In genomic region chr2:153568541-153568940, GRCm38 (mm10) we compare ENCODE assay signal across 20 mouse cellular contexts. TPM values are rescaled to one million over a fixed set of nuclear protein-coding genes. Genes with fewer than 3 reads are reported as not detected.
DNase-seq lines count a peak whose midpoint lies in the region; ATAC-seq and TF ChIP-seq lines count a peak whose summit lies in the region.
"Had no signal": no experiment of that assay in that cellular context is flagged by ENCODE, and none has a peak within 500 bp of the region (broad histone marks: within the 10 kb centered on the region; RNA-seq: fewer than 3 reads in every experiment).

No protein-coding gene starts in this region.

- H3K4me1 ChIP-seq in heart, embryonic 12.5 days (replicated peaks) = peaks cover 7% of the 10 kb centered on the region
- peaks cover 33% of the 10 kb centered on the region for H3K4me1 ChIP-seq in G1E (ENCODE audit: insufficient read depth, low read depth, low read length)
- H3K4me1 ChIP-seq in liver, embryonic 13.5 days (replicated peaks) = peaks cover 76% of the 10 kb centered on the region
- H3K4me1 ChIP-seq in hindbrain, postnatal 0 days (ENCODE audit: insufficient read depth, low read length) = no peaks in the 10 kb centered on the region
- H3K4me1 ChIP-seq: embryonic facial prominence, embryonic 13.5 days; forebrain, embryonic 12.5 days; hindbrain, embryonic 12.5 days; kidney, embryonic 15.5 days; limb, embryonic 10.5 days; midbrain, embryonic 13.5 days; neural tube, embryonic 13.5 days had no signal

- no peak overlapping the region for H3K9ac ChIP-seq in heart, embryonic 12.5 days
- peak overlapping the region; percentile 64 for H3K9ac ChIP-seq in liver, embryonic 13.5 days
- H3K9ac ChIP-seq in hindbrain, postnatal 0 days (replicated peaks; ENCODE audit: low read length) = no peak overlapping the region
- H3K9ac ChIP-seq: embryonic facial prominence, embryonic 13.5 days; forebrain, embryonic 12.5 days; heart, embryonic 15.5 days; hindbrain, embryonic 12.5 days; kidney, embryonic 15.5 days; midbrain, embryonic 13.5 days; neural tube, embryonic 13.5 days had no signal

- ATAC-seq in heart, embryonic 12.5 days (ENCODE audit: insufficient number of reproducible peaks, low FRiP score) = peak; percentile 46; the same call in 1 of the 2 replicates
- ATAC-seq in G1E (ENCODE audit: extremely low read depth, insufficient number of reproducible peaks, low FRiP score, poor library complexity, severe bottlenecking) = peak; percentile 8; the same call in 1 of the 2 replicates
- ATAC-seq in common myeloid progenitor, adult 5-6 weeks (replicated peaks; ENCODE audit: low read depth, poor library complexity, severe bottlenecking) = peak; percentile 84
- ATAC-seq in liver, embryonic 13.5 days (ENCODE audit: low read depth) = peak; percentile 96
- no peak for ATAC-seq in frontal cortex, adult (ENCODE audit: low TSS enrichment)
- ATAC-seq in hindbrain, postnatal 0 days = no peak
- ATAC-seq: midbrain, embryonic 13.5 days had no signal

- no peak for TF ChIP-seq CTCF in G1E (IDR thresholded peaks at IDR 0.05; ENCODE audit: low read depth, low read length)
- TF ChIP-seq CTCF in hindbrain, postnatal 0 days (IDR thresholded peaks at IDR 0.05; ENCODE audit: low read depth) = no peak

- H3K27ac ChIP-seq in heart, embryonic 12.5 days (ENCODE audit: poor library complexity, severe bottlenecking) = peak overlapping the region; percentile 28; the same call in 1 of the 2 replicates
- H3K27ac ChIP-seq in liver, embryonic 13.5 days = peak overlapping the region; percentile 92
- no peak overlapping the region for H3K27ac ChIP-seq in hindbrain, postnatal 0 days
- H3K27ac ChIP-seq: embryonic facial prominence, embryonic 13.5 days; forebrain, embryonic 12.5 days; heart, embryonic 15.5 days; hindbrain, embryonic 12.5 days; kidney, embryonic 15.5 days; limb, embryonic 10.5 days; midbrain, embryonic 13.5 days; neural tube, embryonic 13.5 days had no signal

- H3K36me3 ChIP-seq in heart, embryonic 12.5 days = no peaks in the 10 kb centered on the region
- no peaks in the 10 kb centered on the region for H3K36me3 ChIP-seq in G1E (replicated peaks)
- no peaks in the 10 kb centered on the region for H3K36me3 ChIP-seq in liver, embryonic 13.5 days
- H3K36me3 ChIP-seq in hindbrain, postnatal 0 days (ENCODE audit: insufficient read depth, low read length) = no peaks in the 10 kb centered on the region
- H3K36me3 ChIP-seq: embryonic facial prominence, embryonic 13.5 days; forebrain, embryonic 12.5 days; heart, embryonic 15.5 days; hindbrain, embryonic 12.5 days; kidney, embryonic 15.5 days; limb, embryonic 10.5 days; midbrain, embryonic 13.5 days; neural tube, embryonic 13.5 days had no signal

- H3K9me3 ChIP-seq in heart, embryonic 12.5 days (replicated peaks) = peaks cover 4% of the 10 kb centered on the region; the same call in 1 of the 2 replicates
- no peaks in the 10 kb centered on the region for H3K9me3 ChIP-seq in G1E (replicated peaks)
- H3K9me3 ChIP-seq in liver, embryonic 13.5 days (replicated peaks) = no peaks in the 10 kb centered on the region
- H3K9me3 ChIP-seq in hindbrain, postnatal 0 days (ENCODE audit: low read length) = no peaks in the 10 kb centered on the region
- H3K9me3 ChIP-seq: embryonic facial prominence, embryonic 13.5 days; forebrain, embryonic 12.5 days; heart, embryonic 15.5 days; hindbrain, embryonic 12.5 days; kidney, embryonic 15.5 days; limb, embryonic 10.5 days; midbrain, embryonic 13.5 days; neural tube, embryonic 13.5 days had no signal

- WGBS in heart, embryonic 12.5 days = 78% methylated on average over 6 of the region's 6 CpGs
- 22% methylated on average over 6 of the region's 6 CpGs for WGBS in liver, embryonic 13.5 days (ENCODE audit: insufficient replicate concordance)
- WGBS in hindbrain, postnatal 0 days = 96% methylated on average over 6 of the region's 6 CpGs

- H3K4me2 ChIP-seq in heart, embryonic 12.5 days = no peak overlapping the region
- peak overlapping the region; percentile 57 for H3K4me2 ChIP-seq in liver, embryonic 13.5 days
- no peak overlapping the region for H3K4me2 ChIP-seq in hindbrain, postnatal 0 days (ENCODE audit: low read depth, low read length)
- H3K4me2 ChIP-seq: embryonic facial prominence, embryonic 13.5 days; forebrain, embryonic 12.5 days; heart, embryonic 15.5 days; hindbrain, embryonic 12.5 days; kidney, embryonic 15.5 days; midbrain, embryonic 13.5 days; neural tube, embryonic 13.5 days had no signal

- no peaks in the 10 kb centered on the region for H3K27me3 ChIP-seq in heart, embryonic 12.5 days (replicated peaks)
- H3K27me3 ChIP-seq in G1E (ENCODE audit: insufficient read depth, low read length) = peaks cover 34% of the 10 kb centered on the region
- no peaks in the 10 kb centered on the region for H3K27me3 ChIP-seq in liver, embryonic 13.5 days
- H3K27me3 ChIP-seq in hindbrain, postnatal 0 days (ENCODE audit: insufficient read depth, low read length) = no peaks in the 10 kb centered on the region
- H3K27me3 ChIP-seq: embryonic facial prominence, embryonic 13.5 days; forebrain, embryonic 12.5 days; heart, embryonic 15.5 days; hindbrain, embryonic 12.5 days; kidney, embryonic 15.5 days; midbrain, embryonic 13.5 days; neural tube, embryonic 13.5 days had no signal

- no peak overlapping the region for H3K4me3 ChIP-seq in heart, embryonic 12.5 days
- H3K4me3 ChIP-seq in G1E (ENCODE audit: low read depth, low read length) = no peak overlapping the region
- H3K4me3 ChIP-seq in liver, embryonic 13.5 days (replicated peaks) = peak overlapping the region; percentile 2; the same call in 1 of the 2 replicates
- H3K4me3 ChIP-seq in hindbrain, postnatal 0 days (ENCODE audit: low read length) = no peak overlapping the region
- H3K4me3 ChIP-seq: embryonic facial prominence, embryonic 13.5 days; forebrain, embryonic 12.5 days; heart, embryonic 15.5 days; hindbrain, embryonic 12.5 days; kidney, embryonic 15.5 days; limb, embryonic 10.5 days; midbrain, embryonic 13.5 days; neural tube, embryonic 13.5 days had no signal

- no peak for DNase-seq in heart, adult 18-20 months
- no peak for DNase-seq in G1E (ENCODE audit: low spot score)
- peak; percentile 74 for DNase-seq in liver, embryonic 13.5 days
- DNase-seq in lung, postnatal 36 days = no peak
- DNase-seq in hindbrain, postnatal 0 days (ENCODE audit: low spot score) = no peak
- DNase-seq: cerebellum, adult 9-11 months; lung, adult 18-20 months; right cerebral cortex, adult 18-20 months; thymus, postnatal 36 days had no signal

RNA-seq across cellular contexts. Expression of gene Nol4l, which starts 38.8 kb away (rescaled TPM):
- 14.9 and 15.2 TPM in 2 replicates for polyA plus RNA-seq in heart, embryonic 12.5 days (2016; fragmentation: Nextera tagmentation; extraction: Ambion mirVana)
- 1 to 10 TPM; 3.3 to 3.8 TPM for total RNA-seq in heart, adult 18-20 months (2021)
- total RNA-seq in G1E (2014; fragmentation: Nextera tagmentation) (39.2 and 45.3 TPM in 2 replicates), G1E (2017) (13.5 and 13.9 TPM in 2 replicates)
- 19.8 and 23.4 TPM in 2 replicates for polyA plus RNA-seq in G1E (2012)
- total RNA-seq in common myeloid progenitor, adult 5-6 weeks (2017) = 7.3 and 7.4 TPM in 2 replicates
- polyA plus RNA-seq in liver, embryonic 13.5 days (2015; fragmentation: Nextera tagmentation; extraction: Ambion mirVana) = 5.3 and 5.4 TPM in 2 replicates
- 68.3 and 80.8 TPM in 2 replicates for total RNA-seq in hindbrain, postnatal 0 days (2014; rRNA removed)
- 23.7 and 24.2 TPM in 2 replicates for polyA plus RNA-seq in hindbrain, postnatal 0 days (2015; fragmentation: Nextera tagmentation; extraction: Ambion mirVana)

Comparison
In these comparisons a context has a peak if more than half of its experiments do, and no peak if none do; other contexts are left out.
1. ATAC-seq: peak in heart, embryonic 12.5 days (single experiment), G1E (single experiment), common myeloid progenitor, adult 5-6 weeks (single experiment) and liver, embryonic 13.5 days (single experiment); none in frontal cortex, adult (single experiment) and hindbrain, postnatal 0 days (single experiment).